Mouse (Mus musculus) gonadal fat pad, adult 2 months (tissue): ENCODE results near the gene Elp5. TPM values are rescaled to one million over a fixed set of nuclear protein-coding genes. Genes with fewer than 3 reads are reported as not detected.
"Not testable (repeated sequence)": the region's sequence is repeated elsewhere in the genome, so short reads cannot be mapped to it uniquely, and the experiment has no call there.

ENCODE experiments used
- DNase-seq: peaks from one replicate; pipeline ENCODE4 v3.0.0-alpha.2; 2012; ENCODE audit warnings: low read depth
- polyA plus RNA-seq: library from polyadenylated mRNA; depleted of rRNA; stranded (reverse); fragments of >200 nt; gene quantifications from 2 replicates; pipeline ENCODE4 v1.2.3, GENCODE M21; 2012; rRNA removed

The Elp5 gene
- polyA plus RNA-seq: 60.1 and 80.3 TPM in 2 replicates

DNA sequence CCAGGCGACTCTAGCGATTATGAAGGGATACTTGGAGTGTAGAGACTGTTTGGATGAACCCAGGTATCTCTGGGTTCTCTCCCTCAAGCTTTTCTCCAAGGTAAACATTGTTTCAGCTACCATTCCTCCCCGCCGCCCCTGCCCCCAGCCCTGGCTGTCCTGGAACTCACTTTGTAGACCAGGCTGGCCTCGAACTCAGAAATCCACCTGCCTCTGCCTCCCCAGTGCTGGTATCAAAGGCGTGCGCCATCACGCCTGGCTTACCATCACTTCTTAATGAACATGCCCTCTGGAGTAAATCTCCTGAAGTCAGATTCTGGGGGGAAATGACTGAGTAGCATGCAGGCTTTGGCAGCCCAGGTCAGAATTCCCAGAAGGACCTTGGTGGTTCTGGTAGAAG is at the start of gene Elp5:
Elp5 (minus strand) TSS at position 293 of the 400 bp plus-strand sequence.
- DNase-seq: no peak

DNA sequence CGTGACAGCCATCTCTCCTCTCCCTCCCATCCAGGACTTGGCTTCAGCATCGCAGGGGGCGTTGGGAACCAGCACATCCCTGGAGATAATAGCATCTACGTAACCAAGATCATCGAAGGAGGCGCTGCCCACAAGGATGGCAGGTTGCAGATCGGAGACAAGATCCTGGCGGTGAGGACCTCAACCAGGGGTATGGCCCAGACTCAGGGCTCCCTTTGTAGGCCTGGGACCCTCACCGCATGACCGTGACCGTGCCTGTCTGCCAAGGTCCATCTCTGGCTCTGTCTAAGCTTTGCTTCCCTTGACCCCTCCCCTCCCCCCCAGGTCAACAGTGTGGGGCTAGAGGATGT is 49.0 kb upstream of the Elp5 start:
- DNase-seq: no peak

DNA sequence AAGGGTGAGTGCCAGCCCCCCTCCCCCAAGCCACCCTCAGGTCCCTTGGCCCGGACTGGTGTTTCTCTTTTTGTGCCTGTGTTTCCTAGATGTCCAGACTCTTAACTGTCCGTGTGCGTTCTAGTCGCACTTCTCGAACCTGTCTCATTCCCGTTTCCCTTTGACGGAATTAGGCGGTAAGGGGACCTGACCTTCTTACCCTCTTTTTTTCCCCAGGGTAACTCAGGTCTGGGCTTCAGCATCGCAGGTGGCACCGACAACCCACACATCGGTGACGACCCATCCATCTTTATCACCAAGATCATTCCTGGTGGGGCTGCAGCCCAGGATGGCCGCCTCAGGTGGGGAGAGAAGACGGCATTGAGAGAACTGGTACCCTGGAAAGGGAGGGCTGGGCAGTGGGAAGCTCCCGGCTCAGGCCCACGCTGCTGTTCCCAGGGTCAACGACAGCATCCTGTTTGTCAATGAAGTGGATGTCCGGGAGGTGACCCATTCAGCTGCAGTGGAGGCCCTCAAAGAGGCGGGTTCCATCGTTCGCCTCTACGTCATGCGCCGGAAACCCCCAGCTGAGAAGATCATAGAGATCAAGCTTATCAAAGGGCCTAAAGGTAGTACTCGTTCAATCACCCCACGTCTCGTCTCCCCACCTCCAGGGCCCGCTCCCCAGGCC is 48.5 kb upstream of the Elp5 start:
- DNase-seq: no peak

DNA sequence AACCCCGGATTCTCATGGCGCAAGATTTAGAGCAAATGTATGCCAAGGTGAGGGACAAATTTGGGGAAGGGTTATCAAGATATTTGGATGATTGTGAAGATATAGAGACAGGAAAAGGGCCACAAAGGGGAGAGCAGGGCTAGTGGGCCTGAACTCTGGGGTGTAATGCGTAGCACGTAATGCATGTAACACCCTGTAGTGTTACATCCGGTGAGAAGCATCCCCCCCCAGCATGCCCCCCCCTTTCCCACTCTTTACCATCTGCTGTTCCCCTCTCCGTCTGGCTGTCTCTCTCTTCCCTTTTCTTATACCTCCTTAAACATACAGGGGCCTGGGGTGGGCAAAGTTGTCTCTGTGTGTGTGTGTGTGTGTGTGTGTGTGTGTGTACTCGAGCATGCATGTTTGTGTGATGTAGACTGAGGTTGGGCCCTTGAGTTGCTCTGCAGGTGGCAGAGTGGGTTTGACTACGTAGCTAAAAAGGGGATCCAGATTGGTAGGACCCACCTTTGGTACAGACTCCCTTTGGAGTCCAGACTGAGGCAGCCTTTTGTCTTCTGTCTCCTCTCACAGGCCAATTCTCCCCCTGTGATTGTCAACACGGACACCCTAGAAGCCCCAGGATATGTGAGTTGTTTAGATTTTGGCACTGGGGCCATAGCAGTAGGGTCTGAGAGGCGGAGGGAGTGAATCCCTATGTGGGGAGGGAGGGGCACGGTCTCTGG is 47.7 kb upstream of the Elp5 start:
- DNase-seq: no peak

DNA sequence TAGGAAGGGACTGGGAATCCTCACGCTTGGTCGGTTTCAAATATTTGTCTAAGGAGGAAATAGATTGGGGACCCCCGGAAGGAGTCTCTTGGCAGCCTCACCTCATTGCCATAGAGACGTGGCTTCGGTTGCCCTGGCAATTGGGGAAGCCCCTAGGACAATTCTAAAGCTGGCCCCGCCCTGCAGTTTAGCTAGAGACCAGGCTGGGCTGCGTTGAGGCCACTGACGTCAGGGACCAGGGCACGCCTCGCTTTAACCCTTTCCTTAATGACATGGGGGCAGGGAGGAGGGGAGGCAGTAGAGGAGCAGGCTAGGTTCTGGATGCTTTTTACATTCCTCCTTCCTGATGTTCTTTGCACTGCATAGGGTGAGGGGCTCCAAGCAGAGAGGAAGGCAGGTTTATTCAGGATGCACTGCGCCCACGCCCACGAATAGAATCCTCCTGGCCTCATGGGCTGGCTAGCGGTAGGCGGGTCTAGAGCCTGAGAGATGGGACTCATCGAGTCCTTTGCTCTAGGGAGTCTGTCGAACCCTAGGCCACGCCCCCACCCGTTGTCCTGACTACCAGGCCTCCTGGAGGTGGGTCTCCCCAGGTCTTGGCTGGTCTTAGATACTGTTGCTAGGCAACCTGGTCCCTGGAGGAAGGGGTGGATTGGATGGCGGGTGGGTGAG is 46.9 kb upstream of the Elp5 start:
- DNase-seq: no peak

DNA sequence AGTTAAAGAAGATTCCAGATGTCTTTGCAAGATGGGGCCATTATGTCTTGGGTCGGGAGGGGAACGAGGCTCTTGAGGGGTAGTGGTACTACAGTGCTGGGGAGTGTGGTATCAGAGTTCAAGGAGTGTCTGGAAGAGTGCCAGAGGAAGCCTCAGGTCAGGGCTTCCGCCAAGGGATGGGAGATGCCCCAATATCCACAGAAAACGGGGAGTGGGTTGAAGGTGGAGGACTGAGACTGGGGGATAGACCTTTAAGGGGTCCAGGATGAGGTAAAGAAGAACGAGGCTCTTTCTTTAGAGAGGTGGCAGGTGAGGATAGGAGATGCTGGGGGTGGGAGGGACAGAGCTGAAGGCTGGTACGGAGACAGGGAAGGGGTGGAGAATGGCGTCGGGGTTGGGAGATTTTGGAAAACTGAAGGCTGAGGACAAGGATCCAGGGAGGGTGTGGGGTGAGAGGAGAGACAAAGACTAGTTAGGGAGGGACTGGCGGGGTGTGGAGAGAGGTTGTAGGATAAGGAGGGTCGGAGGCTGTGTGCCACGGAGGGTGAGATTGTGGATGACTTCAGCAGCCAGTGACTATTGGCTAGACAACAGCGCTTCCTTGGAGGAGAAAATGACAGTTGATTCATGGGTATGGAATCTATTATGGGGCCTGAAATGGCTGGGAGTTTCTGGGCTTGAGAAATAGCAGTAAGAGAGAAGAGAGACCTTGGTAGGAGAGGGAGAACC is 46.2 kb upstream of the Elp5 start:
- no peak for DNase-seq

DNA sequence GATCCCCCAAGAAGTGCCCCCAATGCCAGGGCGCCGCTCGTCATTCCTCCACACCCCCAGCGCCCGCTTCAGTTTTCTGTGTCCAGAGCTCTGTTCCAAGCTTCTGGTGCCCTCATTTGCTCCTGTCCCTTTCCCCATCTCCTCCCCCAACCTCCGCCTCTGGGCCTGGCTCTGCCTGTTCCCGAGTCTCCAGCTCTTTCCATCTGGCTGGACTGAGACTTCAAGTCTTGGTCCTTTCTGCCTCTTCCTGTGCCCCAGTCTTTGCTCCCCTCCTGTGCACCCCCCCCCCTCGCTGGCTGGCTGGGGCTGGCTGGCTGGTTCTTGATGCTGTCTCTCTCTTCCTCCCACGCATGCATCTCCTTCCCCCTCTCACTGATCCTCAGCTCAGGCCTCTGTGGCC is 45.1 kb upstream of the Elp5 start:
- no peak for DNase-seq

DNA sequence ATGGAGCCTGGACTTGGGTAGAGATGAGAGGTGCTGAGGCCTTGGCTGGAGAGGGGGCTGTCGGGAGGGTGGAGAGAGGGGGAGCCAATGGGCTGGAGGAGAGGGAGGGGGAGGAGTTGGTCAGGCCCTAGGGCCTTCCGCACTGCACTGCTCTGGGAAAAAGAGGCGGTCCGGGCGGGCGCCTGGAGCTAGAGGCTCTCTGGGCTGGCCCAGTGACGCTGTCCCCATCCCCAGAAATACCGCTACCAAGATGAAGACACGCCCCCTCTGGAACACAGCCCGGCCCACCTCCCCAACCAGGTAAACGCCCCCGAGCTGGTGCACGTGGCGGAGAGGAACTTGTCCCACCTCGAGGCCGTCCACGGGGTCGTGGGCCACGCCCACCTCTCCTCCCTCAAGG is 44.4 kb upstream of the Elp5 start:
- DNase-seq: no peak

DNA sequence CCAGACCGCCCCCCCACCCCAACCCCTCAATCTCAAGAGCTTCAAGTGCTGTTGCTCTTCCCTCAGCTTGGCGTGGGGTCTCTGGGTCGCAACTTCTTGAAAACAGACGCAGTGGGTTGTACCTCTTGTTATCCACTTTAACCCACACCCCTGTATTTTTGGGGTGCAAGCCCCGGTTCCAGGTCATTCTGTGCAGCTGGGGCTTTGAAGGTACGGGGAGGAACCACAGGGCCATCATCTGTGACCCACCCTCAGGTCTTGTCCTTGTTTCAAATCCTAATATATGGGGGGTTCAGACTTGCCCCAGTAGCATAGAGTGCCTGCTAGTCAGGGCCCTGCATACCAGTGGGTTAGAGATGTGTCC is 41.8 kb upstream of the Elp5 start:
- DNase-seq: no peak

DNA sequence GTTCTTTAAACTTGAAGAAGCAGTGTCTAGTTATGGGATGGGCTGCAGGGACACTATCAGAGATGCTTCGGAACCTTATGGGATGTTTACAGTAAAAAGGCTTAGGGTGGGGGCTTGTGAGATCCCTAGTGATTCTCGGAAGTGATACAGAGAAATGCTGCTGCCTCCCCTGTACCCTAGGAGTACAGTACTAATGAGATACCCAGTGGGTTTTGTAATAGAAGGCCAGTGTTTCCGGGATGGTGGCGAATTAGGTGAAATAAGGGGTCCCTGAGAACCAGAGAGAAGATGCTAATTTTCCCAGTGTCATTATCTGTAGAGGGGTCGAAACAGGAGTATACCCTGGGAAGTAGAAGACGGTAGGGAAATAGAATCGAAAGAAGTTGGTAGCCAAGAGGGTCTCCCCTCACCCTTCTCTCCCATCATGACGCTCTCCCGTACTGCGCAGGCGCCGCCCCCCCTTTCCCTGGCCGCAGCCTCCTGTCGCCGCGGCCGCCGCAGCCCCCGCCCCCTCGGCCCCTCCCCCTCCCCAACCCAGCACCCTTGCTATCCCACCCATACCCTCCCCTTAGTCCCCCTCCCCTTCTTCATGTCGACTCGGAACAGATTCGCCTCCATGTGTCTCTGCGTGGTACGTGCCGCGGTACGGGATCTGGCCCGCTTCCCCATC is 41.3 kb upstream of the Elp5 start:
- no peak for DNase-seq

DNA sequence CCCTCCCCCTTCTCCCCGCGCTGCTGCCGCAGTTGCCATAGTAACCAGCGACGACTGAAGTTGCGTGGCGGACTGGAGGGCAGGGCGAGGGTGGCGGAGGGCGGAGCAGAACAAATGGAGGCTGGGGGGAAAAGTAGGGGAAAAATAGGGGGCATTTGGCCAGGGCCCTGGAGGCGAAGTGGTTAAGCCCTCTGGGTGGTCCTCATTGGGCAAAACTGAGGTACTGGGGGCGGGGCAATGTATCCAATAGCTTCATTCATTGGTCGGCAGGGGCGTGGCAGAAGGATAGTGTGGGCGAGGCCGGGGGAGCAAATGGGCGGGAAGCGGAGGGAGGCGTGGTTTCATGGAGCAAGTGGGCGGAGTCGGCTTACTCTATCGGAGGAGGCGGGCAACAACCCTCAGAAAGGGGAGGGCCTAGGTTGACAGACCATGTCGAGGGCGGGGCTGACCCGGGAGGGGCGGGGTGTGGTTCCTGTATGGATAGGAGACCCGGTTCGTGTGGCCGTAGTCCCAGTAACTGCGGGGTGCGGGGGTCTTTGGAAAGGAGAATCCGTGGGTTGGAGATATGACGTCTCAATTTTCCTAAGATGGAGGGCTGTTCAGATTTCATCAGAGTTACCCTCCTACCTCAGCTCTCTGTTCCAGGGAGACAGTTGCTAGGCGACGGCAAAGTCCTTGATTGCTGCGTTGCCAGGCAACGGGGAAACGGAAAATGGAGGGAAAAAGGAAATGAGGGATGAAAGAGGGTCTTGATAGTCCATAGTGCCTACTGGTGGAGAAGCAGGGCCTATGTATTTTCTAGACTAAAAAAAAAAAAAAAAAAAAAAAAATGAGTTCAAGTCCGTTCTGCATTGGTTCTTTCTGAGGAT is 39.2 kb upstream of the Elp5 start:
- DNase-seq: no peak

DNA sequence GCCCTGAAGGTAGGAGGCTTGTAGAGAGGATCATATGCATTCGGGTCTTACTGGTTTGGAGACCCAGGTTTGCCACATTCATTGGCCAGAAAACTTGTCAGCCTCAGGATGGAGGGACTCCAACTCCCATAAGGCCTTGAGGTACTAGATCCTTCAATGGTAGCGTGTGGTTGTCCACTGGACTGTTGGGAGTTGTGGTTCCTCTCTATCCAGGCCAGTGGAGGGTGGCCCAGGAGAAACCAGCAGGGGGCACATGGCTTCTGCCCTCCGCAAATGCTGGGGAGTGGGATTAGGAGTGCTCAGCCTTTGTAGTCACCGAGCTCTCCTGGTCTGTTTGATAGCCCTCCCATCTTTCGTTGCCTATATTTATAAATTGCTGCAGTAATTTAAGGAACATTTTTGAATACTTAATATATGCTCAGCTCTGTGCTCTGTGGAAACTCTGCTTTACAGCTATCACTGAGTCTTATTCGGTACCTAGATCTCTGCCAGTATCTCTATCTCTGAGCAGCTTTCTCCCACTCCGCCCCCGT is 38.5 kb upstream of the Elp5 start:
- DNase-seq: no peak

DNA sequence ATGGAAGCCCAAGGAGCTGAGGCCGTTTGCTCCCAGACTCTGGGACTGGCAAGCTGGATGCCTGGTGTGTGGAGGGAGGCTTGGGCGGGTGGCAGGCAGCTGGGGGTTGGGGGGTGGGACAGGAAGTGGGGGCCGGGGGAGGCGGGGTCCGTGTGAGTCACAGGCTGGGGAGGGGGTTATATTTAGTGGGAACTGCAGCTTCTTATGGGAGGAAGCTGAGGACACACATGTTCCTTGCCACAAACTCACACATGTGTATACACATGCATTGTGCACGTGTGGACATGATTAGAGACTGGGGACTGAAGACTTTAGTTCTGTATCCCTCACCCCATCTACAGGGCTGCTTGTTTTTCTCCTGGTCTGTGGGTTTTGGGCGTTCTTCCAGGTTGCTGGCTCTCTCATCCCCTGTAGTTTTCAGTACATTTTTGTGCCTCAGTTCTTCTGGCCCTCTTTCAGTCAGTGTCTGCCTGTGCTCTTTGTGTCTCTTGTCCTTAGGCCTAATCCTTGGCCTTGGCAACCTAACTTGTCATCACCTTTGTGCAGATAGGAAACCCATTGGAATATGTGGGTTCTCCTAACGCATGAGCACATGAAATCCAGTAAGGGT is 37.8 kb upstream of the Elp5 start:
- no peak for DNase-seq

DNA sequence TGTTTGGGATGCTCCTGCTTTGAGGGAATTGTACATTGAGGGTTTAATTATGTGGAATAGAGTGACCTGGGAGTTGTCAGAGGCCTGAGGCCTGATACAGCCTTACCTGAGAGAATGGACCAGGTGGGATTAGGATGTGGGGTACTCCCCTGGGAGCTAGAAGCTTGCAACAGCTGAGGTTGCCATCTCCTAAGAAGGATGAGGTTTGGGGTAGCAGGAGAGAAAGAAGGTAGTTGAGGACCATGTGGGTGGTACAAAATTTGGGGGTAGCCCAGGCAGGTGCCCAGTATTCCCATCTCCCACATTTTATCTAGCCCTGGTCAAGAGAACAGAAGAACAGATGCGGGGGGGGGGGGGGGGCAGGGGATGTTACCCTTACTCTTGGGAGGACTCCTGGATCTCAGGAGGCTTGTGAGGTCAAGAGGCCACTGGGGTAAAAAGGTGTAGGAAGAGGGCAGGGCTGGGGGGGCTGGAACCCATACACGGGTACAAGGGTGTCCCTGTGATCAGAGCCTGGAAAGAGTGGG is 37.2 kb upstream of the Elp5 start:
- no peak for DNase-seq

DNA sequence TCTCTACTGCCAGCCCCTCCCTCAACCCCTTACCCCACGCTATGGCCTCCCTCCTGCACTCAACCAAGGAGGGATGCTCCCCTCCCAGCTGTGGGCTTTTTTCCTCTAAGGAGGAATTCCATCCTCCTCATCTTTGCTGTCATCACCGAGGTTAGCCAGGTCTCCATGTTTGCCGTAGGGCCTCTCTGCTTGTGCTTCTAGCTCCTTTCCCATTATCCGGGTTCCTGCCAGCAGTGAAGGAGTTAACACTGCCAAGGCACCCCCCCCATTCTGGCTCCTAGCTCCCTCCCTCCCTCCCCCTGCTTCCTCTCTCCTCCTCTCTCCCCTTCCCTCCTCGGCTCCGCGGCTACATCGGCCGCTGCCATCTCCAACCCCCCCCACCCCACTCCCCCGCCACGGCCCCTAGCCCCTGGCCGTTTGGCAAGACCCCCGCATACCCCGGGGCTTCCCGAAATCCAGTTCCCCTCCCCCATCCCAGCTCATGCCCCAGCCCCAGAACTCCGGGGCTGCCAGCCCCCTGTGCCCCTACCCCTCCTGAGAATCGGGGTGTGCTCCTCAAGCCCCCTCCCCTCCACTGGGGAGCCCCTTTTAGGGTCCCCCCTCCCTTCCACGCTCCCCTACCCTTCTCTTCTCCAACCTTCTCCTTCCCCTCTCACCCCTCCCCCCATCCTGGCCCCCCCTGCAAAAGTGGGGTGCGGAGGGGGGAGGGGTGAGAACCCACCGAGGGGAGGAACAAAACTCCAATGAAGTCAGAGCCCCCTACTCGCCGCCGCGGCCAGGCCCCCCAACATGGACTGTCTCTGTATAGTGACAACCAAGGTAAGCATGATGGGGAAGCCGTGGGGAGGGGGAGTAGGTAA is 36.0 kb upstream of the Elp5 start:
- DNase-seq: no peak

DNA sequence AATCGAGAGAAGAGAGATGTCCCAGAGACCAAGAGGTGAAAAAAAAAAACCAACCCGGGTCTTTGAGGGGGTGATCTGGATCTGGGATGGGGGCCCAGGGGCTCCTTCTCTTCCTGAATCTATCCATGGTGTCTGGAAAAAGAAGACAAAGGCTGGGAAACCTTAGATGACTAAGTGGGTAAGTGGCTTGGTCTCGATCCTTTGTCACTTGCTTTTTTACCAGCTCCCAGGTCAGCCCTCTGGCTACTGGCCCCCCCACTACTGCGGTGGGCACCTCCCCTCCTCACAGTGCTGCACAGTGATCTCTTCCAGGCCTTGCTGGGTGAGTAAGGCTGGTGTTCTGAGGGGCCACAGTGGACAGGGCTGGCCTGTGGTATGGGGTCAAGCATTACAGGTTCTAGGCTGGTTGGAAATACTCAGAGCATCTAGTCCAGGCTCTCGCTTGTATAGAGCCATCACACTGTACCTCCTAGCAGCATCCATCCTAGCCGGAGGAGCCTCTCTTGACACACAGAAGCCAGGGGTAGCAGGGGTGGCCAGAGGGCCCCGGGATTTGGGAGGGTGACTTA is 35.0 kb upstream of the Elp5 start:
- no peak for DNase-seq

DNA sequence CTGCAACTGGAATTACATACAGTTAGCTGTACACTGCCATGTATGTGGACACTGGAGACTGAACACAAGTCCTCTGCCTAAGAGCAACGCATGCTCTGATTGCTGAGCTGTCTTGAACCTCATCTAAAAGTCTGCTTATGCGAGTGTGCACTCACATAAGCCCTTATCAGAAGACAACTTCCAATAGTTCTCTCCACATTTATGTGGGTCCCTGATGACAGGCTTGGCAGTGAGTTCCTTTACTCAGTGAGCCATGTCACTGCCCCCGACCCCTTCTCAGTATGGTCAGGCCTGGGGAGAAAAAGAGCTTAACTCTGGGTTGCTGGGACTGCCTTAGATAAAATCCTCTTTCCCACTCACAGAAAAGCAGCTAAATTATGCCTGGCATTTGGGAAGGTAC is 34.4 kb upstream of the Elp5 start, which contains the start of gene Dlg4:
Dlg4 (plus strand) TSS at position 274 of the 400 bp plus-strand sequence.
- no peak for DNase-seq

DNA sequence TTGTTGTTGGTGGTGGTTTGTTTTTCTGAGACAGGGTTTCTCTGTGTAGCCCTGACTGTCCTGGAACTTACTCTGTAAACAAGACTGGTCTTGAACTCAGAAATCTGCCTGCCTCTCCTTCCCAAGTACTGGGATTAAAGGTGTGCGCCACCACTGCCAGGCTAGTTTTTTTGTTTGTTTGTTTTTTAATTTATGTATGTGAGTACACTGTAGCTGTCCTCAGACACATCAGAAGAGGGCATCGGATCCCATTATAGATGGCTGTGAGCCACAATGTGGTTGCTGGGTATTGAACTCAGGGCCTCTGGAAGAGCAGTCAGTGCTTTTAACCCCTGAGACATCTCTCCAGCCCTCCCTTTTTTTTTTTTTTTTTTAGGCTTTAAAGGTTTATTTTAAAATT is 33.9 kb upstream of the Elp5 start:
- not testable (repeated sequence) for DNase-seq

DNA sequence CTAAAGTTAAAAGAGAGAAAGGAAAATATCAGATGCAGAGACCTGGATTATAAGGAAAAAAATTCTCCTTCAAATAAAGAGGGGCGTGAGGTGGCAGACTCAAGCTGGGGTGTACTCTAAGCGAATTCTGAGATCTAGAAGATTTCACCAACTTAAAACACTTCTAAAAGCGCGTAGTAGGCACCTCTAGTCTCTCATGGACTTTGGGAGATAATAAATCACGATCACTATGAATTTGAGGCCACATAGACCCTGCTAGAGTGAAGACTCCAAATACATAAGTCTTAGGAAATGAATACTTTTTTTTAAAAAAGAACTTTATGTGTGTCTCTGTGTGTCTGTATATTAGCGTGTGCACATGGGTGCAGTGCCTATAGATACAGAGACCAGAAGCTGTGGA is 33.4 kb upstream of the Elp5 start:
- DNase-seq: no peak
